Mouse (Mus musculus) lung, adult 2 months (tissue): Measurements from ENCODE around the gene Emc1.

Source experiments
- CTCF ChIP-seq: fragments of 200-500 bp; IDR thresholded peaks from 2 replicates; pipeline ENCODE4 v1.5.1; 2011; ENCODE audit warnings: mild to moderate bottlenecking, low read length, control low read depth; ENCODE audit not compliant: insufficient read depth
- POLR2A ChIP-seq: fragments of 200-500 bp; IDR thresholded peaks from 2 replicates; pipeline ENCODE4 v1.6.1; 2011; ENCODE audit warnings: low read depth, mild to moderate bottlenecking, control low read depth, low read length, borderline replicate concordance; ENCODE audit errors: extremely low read depth

- TF ChIP-seq POLR2A (no peak), CTCF (no peak)
These were observed 29.1 kb downstream of the Emc1 start for GRCm38 (mm10) chr4:139381452-139381845.
